Comparison of ENCODE assay signal across 8 mouse cellular contexts in the genomic region with DNA sequence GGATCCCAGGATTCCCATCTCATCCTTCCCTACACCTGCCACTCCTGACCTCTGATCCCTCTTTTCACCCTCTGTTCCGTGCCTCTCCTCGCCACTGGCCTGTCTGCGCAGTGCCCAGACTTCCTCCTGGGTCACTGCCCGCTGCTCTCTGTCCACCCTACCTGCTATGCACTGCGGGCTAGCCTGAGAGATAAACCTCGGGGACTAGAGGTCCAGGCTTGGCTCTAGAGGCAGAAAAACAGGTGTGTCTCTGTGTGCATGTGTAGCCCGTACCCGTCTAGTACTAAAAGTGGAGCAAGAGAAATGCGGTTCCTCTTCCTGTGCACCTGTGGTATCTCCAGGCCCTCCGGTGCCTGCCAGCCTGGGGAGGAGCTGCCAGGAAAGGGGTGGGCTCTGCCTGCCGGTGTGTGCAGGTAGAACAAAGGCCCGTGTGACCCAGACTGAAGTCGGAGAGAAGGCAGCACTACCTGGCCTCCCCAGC. TPM values are rescaled to one million over a fixed set of nuclear protein-coding genes. Genes with fewer than 3 reads are reported as not detected.
DNase-seq lines count a peak whose midpoint lies in the region; ATAC-seq and TF ChIP-seq lines count a peak whose summit lies in the region.

No protein-coding gene starts in this region.

- no peaks in the 10 kb centered on the region; the same call in 1 of the 2 replicates for H3K4me1 ChIP-seq in embryonic fibroblast, embryonic 13.5 days (ENCODE audit: control insufficient read depth, insufficient read depth, low read length)
- H3K4me1 ChIP-seq in intestine, embryonic 16.5 days (ENCODE audit: control insufficient read depth, insufficient read depth, low read length): peaks cover 66% of the 10 kb centered on the region
- peaks cover 64% of the 10 kb centered on the region for H3K4me1 ChIP-seq in liver, postnatal 0 days (ENCODE audit: insufficient read depth)

- no peaks in the 10 kb centered on the region for H3K36me3 ChIP-seq in intestine, embryonic 16.5 days (ENCODE audit: control insufficient read depth, insufficient read depth, low read length)
- peaks cover 24% of the 10 kb centered on the region for H3K36me3 ChIP-seq in liver, postnatal 0 days (replicated peaks; ENCODE audit: insufficient read depth, low read length)

- no peak overlapping the region for H3K27ac ChIP-seq in embryonic fibroblast, embryonic 13.5 days (ENCODE audit: insufficient read depth, low read length)
- H3K27ac ChIP-seq in intestine, embryonic 16.5 days (ENCODE audit: low read length): peak overlapping the region; percentile 87
- peak overlapping the region; percentile 90 for H3K27ac ChIP-seq in liver, postnatal 0 days (ENCODE audit: low read depth)

- ATAC-seq in intestine, embryonic 16.5 days: peak; percentile 21
- no peak for ATAC-seq in liver, postnatal 0 days
- ATAC-seq in monocyte, adult 5-6 weeks (replicated peaks; ENCODE audit: insufficient number of reproducible peaks, low FRiP score, low TSS enrichment, poor library complexity, severe bottlenecking): no peak

- H3K9ac ChIP-seq in intestine, embryonic 16.5 days (ENCODE audit: low read depth, low read length): peak overlapping the region; percentile 83
- H3K9ac ChIP-seq in liver, postnatal 0 days (replicated peaks): peak overlapping the region; percentile 91

- peak; percentile 45 to 74 for DNase-seq in adrenal gland, adult (ENCODE audit: inconsistent age in 2 of 2, low spot score in 1 of 2)
- DNase-seq in adrenal gland, postnatal 14 days: no peak
- peak; percentile 40 to 43 for DNase-seq in CD8-positive naive resting alpha-beta T cell, adult 2 months (ENCODE audit: low read depth in 2 of 2, low spot score in 2 of 2)
- peak; percentile 70 for DNase-seq in liver, postnatal 0 days
- DNase-seq in spleen, postnatal 10 days (ENCODE audit: low spot score in 2 of 2): peak; percentile 46 to 65

- TF ChIP-seq POLR2A in embryonic fibroblast, embryonic 13.5 days (IDR thresholded peaks at IDR 0.05; ENCODE audit: low read depth, low read length): no peak

- no peak for TF ChIP-seq CTCF in embryonic fibroblast, embryonic 13.5 days (IDR thresholded peaks at IDR 0.05; ENCODE audit: borderline replicate concordance, insufficient read depth, low read length)
- TF ChIP-seq CTCF in liver, postnatal 0 days (IDR thresholded peaks at IDR 0.05; ENCODE audit: low read depth): no peak

- H3K4me3 ChIP-seq in embryonic fibroblast, embryonic 13.5 days (ENCODE audit: insufficient read depth, low read length): peak overlapping the region; percentile 63
- peak overlapping the region; percentile 80 for H3K4me3 ChIP-seq in intestine, embryonic 16.5 days (ENCODE audit: low read length)
- peak overlapping the region; percentile 93 for H3K4me3 ChIP-seq in liver, postnatal 0 days (ENCODE audit: low read depth, low read length)

- H3K4me2 ChIP-seq in intestine, embryonic 16.5 days (ENCODE audit: low read depth, low read length): peak overlapping the region; percentile 87
- H3K4me2 ChIP-seq in liver, postnatal 0 days (ENCODE audit: low read depth, low read length): peak overlapping the region; percentile 91

- H3K27me3 ChIP-seq in intestine, embryonic 16.5 days (replicated peaks; ENCODE audit: control insufficient read depth, insufficient read depth, low read length): no peaks in the 10 kb centered on the region
- H3K27me3 ChIP-seq in liver, postnatal 0 days (ENCODE audit: insufficient read depth, low read length): no peaks in the 10 kb centered on the region

- H3K9me3 ChIP-seq in intestine, embryonic 16.5 days (ENCODE audit: control insufficient read depth, low read length): no peaks in the 10 kb centered on the region
- no peaks in the 10 kb centered on the region for H3K9me3 ChIP-seq in liver, postnatal 0 days (ENCODE audit: low read length)

- 3% methylated on average over 13 of the region's 13 CpGs for WGBS in intestine, embryonic 16.5 days
- whole genome bisulfite sequencing in liver, postnatal 0 days (ENCODE audit: insufficient replicate concordance): 2% methylated on average over 13 of the region's 13 CpGs

- TF ChIP-seq EP300 in liver, postnatal 0 days (IDR thresholded peaks at IDR 0.05; ENCODE audit: low read depth): no peak

RNA-seq across cellular contexts. Expression of a gene that starts 1.1 kb away (rescaled TPM):
- 71.6 and 89.0 TPM in 2 replicates for total RNA-seq in adrenal gland, postnatal 14 days (2021)
- polyA plus RNA-seq in embryonic fibroblast, embryonic 13.5 days (2011; ENCODE audit: insufficient read length, low read depth, missing spikeins): 64.9 and 96.5 TPM in 2 replicates
- polyA plus RNA-seq in intestine, embryonic 16.5 days (2015; fragmentation: Nextera tagmentation; extraction: Ambion mirVana): 3.7 and 4.3 TPM in 2 replicates
- polyA plus RNA-seq in liver, postnatal 0 days (2015; fragmentation: Nextera tagmentation; extraction: Ambion mirVana): 12.8 and 13.3 TPM in 2 replicates
- total RNA-seq in monocyte, adult 5-6 weeks (2017): 16.2 to 26.3 TPM (median 21.9 TPM) in 3 replicates
